Mouse (Mus musculus): ENCODE results near the gene Hsd3b7. TPM values are rescaled to one million over a fixed set of nuclear protein-coding genes. Genes with fewer than 3 reads are reported as not detected.
"Not testable (repeated sequence)": the region's sequence is repeated elsewhere in the genome, so short reads cannot be mapped to it uniquely, and the experiment has no call there.

The Hsd3b7 gene
- polyA plus RNA-seq, 1 experiment = 39.6 TPM

DNA sequence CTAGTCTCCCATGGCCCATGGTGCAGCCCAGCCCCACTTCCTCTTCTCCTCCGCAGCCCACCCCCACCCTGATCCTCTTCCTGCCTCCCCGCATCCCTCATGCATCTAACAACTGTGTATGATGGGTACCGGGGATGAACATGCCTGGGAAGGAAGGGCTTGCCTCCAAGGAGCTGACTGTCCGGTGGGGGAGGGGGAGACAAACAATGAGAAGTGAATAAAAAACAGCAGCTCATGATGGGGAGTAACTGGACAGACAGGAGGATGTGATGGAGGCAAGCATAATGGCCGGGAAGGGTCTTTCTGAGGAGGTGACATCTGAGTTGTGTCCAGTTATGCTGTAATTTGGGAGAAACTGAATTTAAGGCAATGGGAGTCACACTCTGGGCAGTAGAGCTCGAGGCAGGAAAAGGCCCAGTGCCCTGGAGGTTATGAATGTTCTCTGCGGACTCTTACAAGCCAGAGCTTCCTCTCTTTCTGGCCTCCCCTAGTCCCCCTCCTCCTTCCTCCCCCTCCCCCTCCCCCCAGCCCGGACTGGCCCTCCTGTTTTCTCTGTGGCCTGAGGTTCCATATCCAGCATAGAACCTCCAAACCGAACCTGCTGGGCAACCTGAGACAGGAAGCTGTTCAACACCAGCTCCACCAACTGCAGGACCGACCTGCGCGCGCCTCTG is 20.6 kb downstream of the Hsd3b7 start:
- H3K27ac ChIP-seq (replicated peaks; ENCODE audit: low read depth, low read length) = no peak overlapping the region
- H3K4me3 ChIP-seq (ENCODE audit: insufficient read depth, low read depth, low read length) = no peak overlapping the region
- H3K4me1 ChIP-seq (ENCODE audit: control insufficient read depth, insufficient read depth, insufficient read length, low read length) = peaks cover 10% of the 10 kb centered on the region; the same call in 1 of the 2 replicates

GRCm38 (mm10) chr7:127822494-127822893 is 22.1 kb downstream of the Hsd3b7 start:
- Histone ChIP-seq H3K4me3 (ENCODE audit: insufficient read depth, low read depth, low read length) (no peak overlapping the region), H3K4me1 (ENCODE audit: control insufficient read depth, insufficient read depth, insufficient read length, low read length) (peaks cover 8% of the 10 kb centered on the region; the same call in 1 of the 2 replicates), H3K27ac (replicated peaks; ENCODE audit: low read depth, low read length) (no peak overlapping the region)

DNA sequence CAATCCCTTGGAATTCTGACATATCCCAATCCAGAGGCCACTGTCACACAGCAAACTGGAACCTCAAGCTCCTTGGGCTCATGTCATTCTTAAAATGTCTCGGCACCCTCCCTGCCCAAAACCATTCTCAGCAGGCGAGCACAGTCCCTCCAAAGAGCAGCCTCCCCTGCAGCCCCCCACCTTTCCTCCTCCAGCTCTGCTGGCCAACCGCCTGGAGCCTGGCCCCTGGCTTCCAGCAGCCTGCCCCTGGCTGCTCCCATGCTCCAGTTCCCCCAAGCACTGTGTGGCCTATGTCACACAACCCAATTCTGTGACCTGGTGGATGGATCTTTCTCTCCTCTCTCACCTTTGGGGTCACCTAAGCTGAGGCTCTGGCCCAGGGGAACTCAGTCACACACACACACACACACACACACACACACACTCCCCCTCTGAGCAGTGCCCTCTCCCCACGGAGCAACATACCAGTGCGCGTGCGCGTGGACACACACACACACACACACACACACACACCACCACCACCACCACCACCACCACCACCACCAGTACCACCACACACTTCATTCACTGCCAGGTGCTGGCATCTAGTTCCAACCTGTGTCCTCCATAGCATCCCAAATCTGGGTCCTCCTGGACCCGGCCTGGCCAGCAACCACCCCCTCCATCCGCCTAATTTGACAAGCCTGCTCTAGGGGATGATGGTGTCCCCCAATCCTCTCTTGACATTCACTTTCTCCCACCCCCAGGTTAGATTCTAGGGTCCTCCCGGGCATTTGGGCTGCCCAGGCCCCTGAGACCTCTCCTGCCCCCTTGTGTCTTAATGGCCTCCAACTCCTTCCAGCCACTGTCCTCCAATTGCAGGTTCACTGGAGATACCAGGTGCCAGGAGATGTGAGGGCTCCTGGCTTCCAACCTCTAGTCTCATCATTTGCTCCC is 23.1 kb downstream of the Hsd3b7 start:
- Histone ChIP-seq H3K4me3 (ENCODE audit: insufficient read depth, low read depth, low read length) (0 out of 2 replicates have a peak overlapping the region, but pooled peaks have one; percentile 41), H3K27ac (replicated peaks; ENCODE audit: low read depth, low read length) (no peak overlapping the region)

DNA sequence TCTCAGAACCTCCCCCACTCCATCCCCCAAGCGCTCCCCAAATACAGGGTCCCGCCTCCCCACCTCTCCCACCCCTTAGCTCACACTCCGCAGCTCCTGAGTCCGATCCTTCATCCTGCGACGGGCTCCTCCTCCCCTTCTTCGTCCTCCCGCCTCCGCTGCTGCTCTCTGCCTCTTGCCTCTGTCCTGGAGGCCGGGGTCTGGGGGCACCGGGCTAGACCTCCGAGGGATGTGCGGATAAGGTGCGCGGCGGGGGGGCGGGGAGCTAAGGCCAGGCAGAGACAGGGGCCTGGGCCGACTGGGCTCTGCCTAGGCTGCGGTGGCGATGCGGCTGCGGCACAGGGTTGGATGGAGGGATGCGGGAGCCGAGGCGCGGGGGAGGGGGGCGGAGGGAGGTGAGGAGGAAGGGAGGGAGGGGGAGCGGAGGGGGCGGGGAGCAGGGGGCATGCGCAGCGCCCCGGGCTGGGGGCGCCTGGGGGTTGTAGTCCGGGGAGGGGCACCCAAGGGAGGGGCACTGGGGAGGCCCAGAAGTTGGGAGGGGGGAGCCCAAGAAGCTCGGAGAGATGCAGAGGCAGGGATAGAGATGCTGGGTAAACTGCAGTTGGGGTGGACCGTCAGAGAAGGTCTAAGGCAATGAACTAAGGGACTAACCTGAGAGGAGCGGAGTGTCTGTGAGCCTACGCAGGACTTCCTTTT is 23.9 kb downstream of the Hsd3b7 start, which contains the start of the genes Stx4a and Stx1b:
Stx4a (plus strand) TSS at position 119 of the 696 bp plus-strand sequence.
Stx1b (minus strand) TSS at position 374 of the 696 bp plus-strand sequence.
- H3K4me1 ChIP-seq (ENCODE audit: control insufficient read depth, insufficient read depth, insufficient read length, low read length) = peaks cover 4% of the 10 kb centered on the region; the same call in 1 of the 2 replicates
- no peak within 1 kb of the TSS for H3K27ac ChIP-seq (replicated peaks; ENCODE audit: low read depth, low read length)
- peak within 1 kb of the TSS; percentile 41; the same call in 1 of the 2 replicates for H3K4me3 ChIP-seq (ENCODE audit: insufficient read depth, low read depth, low read length)

More for the DNA sequence above, 23.1 kb downstream of the Hsd3b7 start:
- H3K4me1 ChIP-seq (ENCODE audit: control insufficient read depth, insufficient read depth, insufficient read length, low read length) = peaks cover 8% of the 10 kb centered on the region; the same call in 1 of the 2 replicates

GRCm38 (mm10) chr7:127835550-127835949 is 35.1 kb downstream of the Hsd3b7 start:
- H3K27ac ChIP-seq (replicated peaks; ENCODE audit: low read depth, low read length) = no peak overlapping the region
- no peak overlapping the region for H3K4me3 ChIP-seq (ENCODE audit: insufficient read depth, low read depth, low read length)
- no peaks in the 10 kb centered on the region for H3K4me1 ChIP-seq (ENCODE audit: control insufficient read depth, insufficient read depth, insufficient read length, low read length)

GRCm38 (mm10) chr7:127837473-127837872 is 37.1 kb downstream of the Hsd3b7 start:
- H3K4me3 ChIP-seq (ENCODE audit: insufficient read depth, low read depth, low read length) = no peak overlapping the region
- H3K4me1 ChIP-seq (ENCODE audit: control insufficient read depth, insufficient read depth, insufficient read length, low read length) = no peaks in the 10 kb centered on the region
- H3K27ac ChIP-seq (replicated peaks; ENCODE audit: low read depth, low read length) = no peak overlapping the region

GRCm38 (mm10) chr7:127837878-127838277 is 37.5 kb downstream of the Hsd3b7 start:
- not testable (repeated sequence) for H3K27ac ChIP-seq (replicated peaks; ENCODE audit: low read depth, low read length); H3K4me3 ChIP-seq (ENCODE audit: insufficient read depth, low read depth, low read length)

DNA sequence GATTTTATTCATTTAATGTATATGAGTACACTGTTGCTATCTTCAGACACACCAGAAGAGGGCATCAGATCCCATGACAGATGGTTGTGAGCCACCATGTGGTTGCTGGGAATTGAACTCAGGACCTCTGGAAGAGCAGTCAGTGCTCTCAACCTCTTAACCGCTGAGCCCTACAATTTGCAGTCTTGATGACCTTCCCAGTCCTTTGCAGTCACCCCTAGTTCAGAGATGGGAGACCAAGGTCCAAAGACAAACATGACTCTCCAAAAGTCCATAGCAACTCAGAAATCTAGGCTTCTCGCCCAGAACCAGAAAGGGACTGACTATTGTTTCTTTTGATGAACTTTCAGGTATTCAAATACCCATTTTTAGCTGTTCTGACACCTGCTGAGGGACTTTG is 39.6 kb downstream of the Hsd3b7 start:
- not testable (repeated sequence) for H3K27ac ChIP-seq (replicated peaks; ENCODE audit: low read depth, low read length); H3K4me1 ChIP-seq (ENCODE audit: control insufficient read depth, insufficient read depth, insufficient read length, low read length); H3K4me3 ChIP-seq (ENCODE audit: insufficient read depth, low read depth, low read length)

More at GRCm38 (mm10) chr7:127837878-127838277, 37.5 kb downstream of the Hsd3b7 start:
- H3K4me1 ChIP-seq (ENCODE audit: control insufficient read depth, insufficient read depth, insufficient read length, low read length) = not testable (repeated sequence)

GRCm38 (mm10) chr7:127840886-127841285 is 40.5 kb downstream of the Hsd3b7 start:
- Histone ChIP-seq H3K4me3 (ENCODE audit: insufficient read depth, low read depth, low read length) (peak overlapping the region; percentile 60), H3K27ac (replicated peaks; ENCODE audit: low read depth, low read length) (peak overlapping the region; percentile 90), H3K4me1 (ENCODE audit: control insufficient read depth, insufficient read depth, insufficient read length, low read length) (no peaks in the 10 kb centered on the region)

DNA sequence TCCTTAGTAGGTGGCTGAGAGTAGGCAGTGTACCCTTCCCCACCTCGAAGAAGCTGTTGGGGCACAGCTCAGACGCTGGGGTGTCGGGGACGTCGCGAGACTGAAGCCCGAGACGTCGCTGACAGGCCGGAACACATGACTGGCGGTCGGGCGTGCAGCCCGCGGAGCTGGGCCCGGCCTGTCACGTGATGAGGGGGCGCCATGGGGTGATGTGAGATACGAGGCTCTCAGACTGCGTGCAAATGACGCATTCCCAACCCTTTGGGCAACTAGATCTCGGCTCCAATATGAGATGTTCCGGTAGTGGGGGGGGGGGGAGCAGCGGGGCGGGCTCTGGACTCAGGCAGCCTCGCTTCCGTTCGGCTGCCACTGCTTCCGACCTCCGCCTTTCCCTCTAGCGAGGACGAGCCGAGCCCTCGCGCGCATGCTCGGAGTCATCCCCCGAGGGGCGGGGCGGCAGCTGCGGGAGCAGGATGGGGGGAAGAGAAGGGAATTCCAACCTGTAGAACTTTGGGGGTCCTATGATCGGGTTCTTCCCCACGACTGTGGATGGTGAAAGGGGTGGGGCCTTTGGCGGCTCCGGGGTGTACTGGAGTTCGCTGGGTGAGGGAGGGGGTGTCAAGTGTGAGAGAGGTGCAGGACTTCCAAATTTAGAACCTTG is 41.1 kb downstream of the Hsd3b7 start:
- H3K4me3 ChIP-seq (ENCODE audit: insufficient read depth, low read depth, low read length) = peak overlapping the region; percentile 95
- peak overlapping the region; percentile 93 for H3K27ac ChIP-seq (replicated peaks; ENCODE audit: low read depth, low read length)
- H3K4me1 ChIP-seq (ENCODE audit: control insufficient read depth, insufficient read depth, insufficient read length, low read length) = no peaks in the 10 kb centered on the region

GRCm38 (mm10) chr7:127842001-127842718 is 41.8 kb downstream of the Hsd3b7 start:
- H3K4me3 ChIP-seq (ENCODE audit: insufficient read depth, low read depth, low read length) = peak overlapping the region; percentile 95
- H3K27ac ChIP-seq (replicated peaks; ENCODE audit: low read depth, low read length) = peak overlapping the region; percentile 93
- H3K4me1 ChIP-seq (ENCODE audit: control insufficient read depth, insufficient read depth, insufficient read length, low read length) = no peaks in the 10 kb centered on the region

GRCm38 (mm10) chr7:127849973-127850875 is 49.8 kb downstream of the Hsd3b7 start:
- Histone ChIP-seq H3K4me3 (ENCODE audit: insufficient read depth, low read depth, low read length) (no peak overlapping the region), H3K4me1 (ENCODE audit: control insufficient read depth, insufficient read depth, insufficient read length, low read length) (0 out of 2 replicates have a peak, but pooled peaks cover 4% of the 10 kb centered on the region)

DNA sequence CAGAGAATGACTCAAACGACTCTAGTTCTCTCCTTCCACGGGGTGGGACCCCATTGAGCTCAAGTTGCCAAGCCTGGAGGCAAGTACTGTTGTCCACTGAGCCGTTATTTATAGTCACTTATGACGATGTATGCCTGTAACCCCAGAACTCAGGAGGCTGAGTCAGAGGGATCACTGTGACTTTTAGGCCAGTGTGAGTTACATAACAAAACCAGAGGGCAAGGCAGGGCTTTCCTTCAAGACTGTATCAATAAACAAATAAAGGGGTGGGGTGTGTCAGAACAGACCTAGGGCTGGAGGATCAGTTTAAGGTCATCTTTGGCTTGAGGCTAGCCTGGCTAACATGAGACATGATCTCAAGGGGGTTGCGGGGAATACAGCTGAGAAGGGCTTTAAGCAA is 50.5 kb downstream of the Hsd3b7 start:
- 0 out of 2 replicates have a peak, but pooled peaks cover 4% of the 10 kb centered on the region for H3K4me1 ChIP-seq (ENCODE audit: control insufficient read depth, insufficient read depth, insufficient read length, low read length)
- no peak overlapping the region for H3K4me3 ChIP-seq (ENCODE audit: insufficient read depth, low read depth, low read length)
- peak overlapping the region; percentile 60 for H3K27ac ChIP-seq (replicated peaks; ENCODE audit: low read depth, low read length)

More at GRCm38 (mm10) chr7:127849973-127850875, 49.8 kb downstream of the Hsd3b7 start:
- H3K27ac ChIP-seq (replicated peaks; ENCODE audit: low read depth, low read length) = peak overlapping the region; percentile 60

All from brown adipose tissue, adult 24 weeks (tissue).